Mouse (Mus musculus) E14TG2a.4 (cell line): Measurements from ENCODE around the gene Tnip1.

Experiments used
- CTCF ChIP-seq: conservative IDR thresholded peaks from 2 replicates; pipeline ENCODE4 v1.5.1; 2014; ENCODE audit warnings: low read length
- NANOG ChIP-seq: IDR thresholded peaks from 2 replicates; pipeline ENCODE4 v1.6.1; 2014; ENCODE audit warnings: borderline replicate concordance, low read length, mixed read lengths
- POU5F1 ChIP-seq: IDR thresholded peaks from 2 replicates; pipeline ENCODE4 v1.6.1; 2014; ENCODE audit warnings: low read length, borderline replicate concordance

DNA sequence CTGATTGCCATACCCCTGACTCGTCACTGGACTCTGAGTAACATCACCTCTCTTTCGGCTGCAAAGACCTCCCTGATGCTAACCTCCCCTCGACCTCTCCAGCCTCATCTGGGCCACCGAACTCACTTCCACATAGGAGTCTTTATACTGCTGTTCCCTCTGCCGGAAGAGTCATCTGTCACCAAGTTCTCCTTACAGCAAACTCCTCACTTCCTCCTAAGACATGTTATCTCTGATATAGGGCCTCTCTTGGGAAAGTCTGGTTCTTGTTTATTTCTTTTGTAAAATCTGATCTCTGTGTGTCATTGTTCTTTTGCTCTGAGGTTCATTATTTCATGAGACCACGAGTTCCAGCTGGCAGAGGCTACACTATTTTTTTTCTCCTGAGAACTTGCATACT, 45.5 kb upstream of the Tnip1 start:
- TF ChIP-seq CTCF (no peak), NANOG (no peak), POU5F1 (no peak)
